Mouse (Mus musculus): ENCODE results near the gene Ift88. TPM values are rescaled to one million over a fixed set of nuclear protein-coding genes. Genes with fewer than 3 reads are reported as not detected.

Gene Ift88
- polyA plus RNA-seq, 1 experiment from 2014 or later = 8.6 TPM

- 74% methylated on average over 2 of the region's 2 CpGs for WGBS (ENCODE audit: insufficient replicate concordance)
- no peak overlapping the region for H3K4me2 ChIP-seq
- no peaks in the 10 kb centered on the region for H3K4me1 ChIP-seq (ENCODE audit: control insufficient read depth, insufficient read depth, low read length)
- no peak overlapping the region for H3K9ac ChIP-seq (ENCODE audit: low read depth, low read length)
- no peaks in the 10 kb centered on the region for H3K27me3 ChIP-seq (ENCODE audit: control insufficient read depth, insufficient read depth, low read length)
- H3K27ac ChIP-seq (ENCODE audit: low read depth, low read length) = no peak overlapping the region
- H3K36me3 ChIP-seq (ENCODE audit: control insufficient read depth, insufficient read depth, low read length) = no peaks in the 10 kb centered on the region
- no peak for ATAC-seq (replicated peaks; ENCODE audit: insufficient number of reproducible peaks, low FRiP score, low TSS enrichment)
- no peaks in the 10 kb centered on the region for H3K9me3 ChIP-seq (replicated peaks; ENCODE audit: control insufficient read depth, low read length)
- no peak overlapping the region for H3K4me3 ChIP-seq (ENCODE audit: low read depth, low read length)
These were observed 51.2 kb downstream of the Ift88 start for GRCm38 (mm10) chr14:57475057-57475456.

GRCm38 (mm10) chr14:57482262-57482661 is 58.4 kb downstream of the Ift88 start:
- H3K9ac ChIP-seq (ENCODE audit: low read depth, low read length) = no peak overlapping the region
- no peaks in the 10 kb centered on the region for H3K9me3 ChIP-seq (replicated peaks; ENCODE audit: control insufficient read depth, low read length)
- H3K36me3 ChIP-seq (ENCODE audit: control insufficient read depth, insufficient read depth, low read length) = no peaks in the 10 kb centered on the region
- 77% methylated on average over 2 of the region's 2 CpGs for WGBS (ENCODE audit: insufficient replicate concordance)
- H3K4me1 ChIP-seq (ENCODE audit: control insufficient read depth, insufficient read depth, low read length) = no peaks in the 10 kb centered on the region
- H3K4me3 ChIP-seq (ENCODE audit: low read depth, low read length) = no peak overlapping the region
- H3K27ac ChIP-seq (ENCODE audit: low read depth, low read length) = no peak overlapping the region
- no peak overlapping the region for H3K4me2 ChIP-seq
- ATAC-seq (replicated peaks; ENCODE audit: insufficient number of reproducible peaks, low FRiP score, low TSS enrichment) = no peak
- H3K27me3 ChIP-seq (ENCODE audit: control insufficient read depth, insufficient read depth, low read length) = no peaks in the 10 kb centered on the region

GRCm38 (mm10) chr14:57484183-57484582 is 60.3 kb downstream of the Ift88 start:
- H3K27ac ChIP-seq (ENCODE audit: low read depth, low read length) = no peak overlapping the region
- WGBS (ENCODE audit: insufficient replicate concordance) = 89% methylated on average over 6 of the region's 6 CpGs
- no peaks in the 10 kb centered on the region for H3K27me3 ChIP-seq (ENCODE audit: control insufficient read depth, insufficient read depth, low read length)
- no peak overlapping the region for H3K9ac ChIP-seq (ENCODE audit: low read depth, low read length)
- H3K36me3 ChIP-seq (ENCODE audit: control insufficient read depth, insufficient read depth, low read length) = no peaks in the 10 kb centered on the region
- no peak overlapping the region for H3K4me2 ChIP-seq
- H3K4me1 ChIP-seq (ENCODE audit: control insufficient read depth, insufficient read depth, low read length) = no peaks in the 10 kb centered on the region
- ATAC-seq (replicated peaks; ENCODE audit: insufficient number of reproducible peaks, low FRiP score, low TSS enrichment) = no peak
- H3K4me3 ChIP-seq (ENCODE audit: low read depth, low read length) = no peak overlapping the region
- H3K9me3 ChIP-seq (replicated peaks; ENCODE audit: control insufficient read depth, low read length) = no peaks in the 10 kb centered on the region

GRCm38 (mm10) chr14:57489696-57490095 is 65.8 kb downstream of the Ift88 start:
- 64% methylated on average over 3 of the region's 3 CpGs for WGBS (ENCODE audit: insufficient replicate concordance)
- no peak overlapping the region for H3K27ac ChIP-seq (ENCODE audit: low read depth, low read length)
- no peaks in the 10 kb centered on the region for H3K4me1 ChIP-seq (ENCODE audit: control insufficient read depth, insufficient read depth, low read length)
- no peak overlapping the region for H3K4me3 ChIP-seq (ENCODE audit: low read depth, low read length)
- H3K36me3 ChIP-seq (ENCODE audit: control insufficient read depth, insufficient read depth, low read length) = no peaks in the 10 kb centered on the region
- no peaks in the 10 kb centered on the region for H3K9me3 ChIP-seq (replicated peaks; ENCODE audit: control insufficient read depth, low read length)
- no peak for ATAC-seq (replicated peaks; ENCODE audit: insufficient number of reproducible peaks, low FRiP score, low TSS enrichment)
- H3K4me2 ChIP-seq = no peak overlapping the region
- no peaks in the 10 kb centered on the region for H3K27me3 ChIP-seq (ENCODE audit: control insufficient read depth, insufficient read depth, low read length)
- no peak overlapping the region for H3K9ac ChIP-seq (ENCODE audit: low read depth, low read length)

GRCm38 (mm10) chr14:57493840-57494239 is 70.0 kb downstream of the Ift88 start:
- Histone ChIP-seq H3K27me3 (ENCODE audit: control insufficient read depth, insufficient read depth, low read length) (no peaks in the 10 kb centered on the region), H3K36me3 (ENCODE audit: control insufficient read depth, insufficient read depth, low read length) (no peaks in the 10 kb centered on the region), H3K9ac (ENCODE audit: low read depth, low read length) (no peak overlapping the region), H3K9me3 (replicated peaks; ENCODE audit: control insufficient read depth, low read length) (no peaks in the 10 kb centered on the region), H3K27ac (ENCODE audit: low read depth, low read length) (no peak overlapping the region), H3K4me3 (ENCODE audit: low read depth, low read length) (no peak overlapping the region), H3K4me1 (ENCODE audit: control insufficient read depth, insufficient read depth, low read length) (no peaks in the 10 kb centered on the region), H3K4me2 (no peak overlapping the region)
- no peak for ATAC-seq (replicated peaks; ENCODE audit: insufficient number of reproducible peaks, low FRiP score, low TSS enrichment)
- WGBS (ENCODE audit: insufficient replicate concordance) = 86% methylated on average over 2 of the region's 2 CpGs

- H3K9me3 ChIP-seq (replicated peaks; ENCODE audit: control insufficient read depth, low read length) = no peaks in the 10 kb centered on the region
- ATAC-seq (replicated peaks; ENCODE audit: insufficient number of reproducible peaks, low FRiP score, low TSS enrichment) = no peak
- no peak overlapping the region for H3K9ac ChIP-seq (ENCODE audit: low read depth, low read length)
- H3K4me2 ChIP-seq = no peak overlapping the region
- WGBS (ENCODE audit: insufficient replicate concordance) = 82% methylated on average over 6 of the region's 6 CpGs
- H3K36me3 ChIP-seq (ENCODE audit: control insufficient read depth, insufficient read depth, low read length) = no peaks in the 10 kb centered on the region; the same call in 1 of the 2 replicates
- H3K4me1 ChIP-seq (ENCODE audit: control insufficient read depth, insufficient read depth, low read length) = no peaks in the 10 kb centered on the region
- H3K4me3 ChIP-seq (ENCODE audit: low read depth, low read length) = no peak overlapping the region
- no peak overlapping the region for H3K27ac ChIP-seq (ENCODE audit: low read depth, low read length)
- 0 out of 2 replicates have a peak, but pooled peaks cover 2% of the 10 kb centered on the region for H3K27me3 ChIP-seq (ENCODE audit: control insufficient read depth, insufficient read depth, low read length)
These were observed 79.9 kb downstream of the Ift88 start for GRCm38 (mm10) chr14:57503729-57504128.

- H3K9me3 ChIP-seq (replicated peaks; ENCODE audit: control insufficient read depth, low read length) = no peaks in the 10 kb centered on the region
- H3K4me1 ChIP-seq (ENCODE audit: control insufficient read depth, insufficient read depth, low read length) = no peaks in the 10 kb centered on the region
- 63% methylated on average over 6 of the region's 6 CpGs for WGBS (ENCODE audit: insufficient replicate concordance)
- H3K4me2 ChIP-seq = no peak overlapping the region
- H3K36me3 ChIP-seq (ENCODE audit: control insufficient read depth, insufficient read depth, low read length) = no peaks in the 10 kb centered on the region
- no peak overlapping the region for H3K9ac ChIP-seq (ENCODE audit: low read depth, low read length)
- no peak overlapping the region for H3K27ac ChIP-seq (ENCODE audit: low read depth, low read length)
- ATAC-seq (replicated peaks; ENCODE audit: insufficient number of reproducible peaks, low FRiP score, low TSS enrichment) = no peak
- H3K27me3 ChIP-seq (ENCODE audit: control insufficient read depth, insufficient read depth, low read length) = no peaks in the 10 kb centered on the region
- no peak overlapping the region for H3K4me3 ChIP-seq (ENCODE audit: low read depth, low read length)
These were observed 85.7 kb downstream of the Ift88 start for GRCm38 (mm10) chr14:57509554-57509953.

GRCm38 (mm10) chr14:57515156-57515762 is 91.4 kb downstream of the Ift88 start:
- ATAC-seq (replicated peaks; ENCODE audit: insufficient number of reproducible peaks, low FRiP score, low TSS enrichment) = no peak
- Histone ChIP-seq H3K36me3 (ENCODE audit: control insufficient read depth, insufficient read depth, low read length) (no peaks in the 10 kb centered on the region), H3K4me2 (no peak overlapping the region), H3K4me1 (ENCODE audit: control insufficient read depth, insufficient read depth, low read length) (no peaks in the 10 kb centered on the region), H3K27me3 (ENCODE audit: control insufficient read depth, insufficient read depth, low read length) (no peaks in the 10 kb centered on the region), H3K9me3 (replicated peaks; ENCODE audit: control insufficient read depth, low read length) (no peaks in the 10 kb centered on the region), H3K27ac (ENCODE audit: low read depth, low read length) (no peak overlapping the region), H3K9ac (ENCODE audit: low read depth, low read length) (no peak overlapping the region), H3K4me3 (ENCODE audit: low read depth, low read length) (no peak overlapping the region)
- WGBS (ENCODE audit: insufficient replicate concordance) = 63% methylated on average over 6 of the region's 6 CpGs

GRCm38 (mm10) chr14:57517001-57517400 is 93.1 kb downstream of the Ift88 start:
- no peaks in the 10 kb centered on the region for H3K4me1 ChIP-seq (ENCODE audit: control insufficient read depth, insufficient read depth, low read length)
- H3K36me3 ChIP-seq (ENCODE audit: control insufficient read depth, insufficient read depth, low read length) = no peaks in the 10 kb centered on the region
- no peak overlapping the region for H3K9ac ChIP-seq (ENCODE audit: low read depth, low read length)
- no peak overlapping the region for H3K27ac ChIP-seq (ENCODE audit: low read depth, low read length)
- 76% methylated on average over 7 of the region's 7 CpGs for WGBS (ENCODE audit: insufficient replicate concordance)
- no peak overlapping the region for H3K4me2 ChIP-seq
- H3K4me3 ChIP-seq (ENCODE audit: low read depth, low read length) = no peak overlapping the region
- H3K27me3 ChIP-seq (ENCODE audit: control insufficient read depth, insufficient read depth, low read length) = no peaks in the 10 kb centered on the region
- no peak for ATAC-seq (replicated peaks; ENCODE audit: insufficient number of reproducible peaks, low FRiP score, low TSS enrichment)
- H3K9me3 ChIP-seq (replicated peaks; ENCODE audit: control insufficient read depth, low read length) = no peaks in the 10 kb centered on the region

Data from heart, embryonic 11.5 days (tissue).